Comparison of ENCODE assay signal across 18 mouse cellular contexts in the genomic region with DNA sequence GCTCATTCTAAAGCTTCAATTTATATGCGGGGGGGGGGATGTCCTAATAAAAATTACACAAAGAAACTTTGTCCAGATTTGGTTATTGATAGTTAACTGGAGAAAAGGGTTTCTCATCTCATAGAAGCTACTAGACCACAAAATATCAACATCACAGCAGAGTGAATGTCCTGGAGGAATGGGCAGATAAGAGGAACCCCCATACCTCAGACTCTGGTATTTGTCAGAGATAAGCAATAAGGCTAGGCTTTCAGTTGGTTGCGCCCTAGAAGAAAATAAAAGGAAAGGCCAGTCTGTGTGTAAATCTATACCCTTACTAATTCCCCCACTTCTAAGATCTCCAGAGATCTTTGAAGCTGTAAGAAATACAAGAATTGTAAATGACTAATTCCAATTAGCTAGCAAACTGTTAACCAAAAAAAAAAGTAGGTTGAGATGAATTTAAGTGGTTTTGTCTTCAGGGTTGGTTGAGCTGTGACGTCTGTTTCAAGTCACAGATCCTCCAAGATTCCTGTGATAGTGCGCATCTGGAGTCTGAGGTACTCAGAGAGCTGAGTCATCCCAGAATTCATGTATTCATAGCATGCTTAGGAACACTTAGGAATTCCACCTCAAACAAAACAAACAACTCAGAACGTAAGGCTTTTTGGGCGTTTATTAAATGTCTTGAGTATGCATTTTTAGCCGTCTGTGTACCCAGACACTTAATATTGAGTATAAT.
A peak's percentile ranks its signal among the peaks of the same experiment; 100 is the strongest.
DNase-seq lines count a peak whose midpoint lies in the region; ATAC-seq lines count a peak whose summit lies in the region.
"Had no signal": no experiment of that assay in that cellular context is flagged by ENCODE, and none has a peak within 500 bp of the region (broad histone marks: within the 10 kb centered on the region; RNA-seq: fewer than 3 reads in every experiment).

No protein-coding gene starts in this region.

- H3K36me3 ChIP-seq in heart, embryonic 12.5 days = no peaks in the 10 kb centered on the region
- no peaks in the 10 kb centered on the region for H3K36me3 ChIP-seq in forebrain, embryonic 16.5 days (ENCODE audit: control insufficient read depth, insufficient read depth)
- H3K36me3 ChIP-seq: embryonic facial prominence, embryonic 13.5 days; hindbrain, embryonic 12.5 days; limb, embryonic 13.5 days; neural tube, embryonic 12.5 days had no signal

- H3K27ac ChIP-seq in heart, embryonic 12.5 days (ENCODE audit: poor library complexity, severe bottlenecking) = no peak overlapping the region
- no peak overlapping the region for H3K27ac ChIP-seq in forebrain, embryonic 16.5 days (ENCODE audit: low read length)
- H3K27ac ChIP-seq: embryonic facial prominence, embryonic 13.5 days; limb, embryonic 13.5 days had no signal

- H3K9me3 ChIP-seq in heart, embryonic 12.5 days (replicated peaks) = no peaks in the 10 kb centered on the region
- H3K9me3 ChIP-seq in forebrain, embryonic 16.5 days (ENCODE audit: control insufficient read depth, low read length) = no peaks in the 10 kb centered on the region
- H3K9me3 ChIP-seq: embryonic facial prominence, embryonic 13.5 days; hindbrain, embryonic 12.5 days; limb, embryonic 13.5 days; neural tube, embryonic 12.5 days had no signal

- no peak overlapping the region for H3K9ac ChIP-seq in heart, embryonic 12.5 days
- no peak overlapping the region for H3K9ac ChIP-seq in forebrain, embryonic 16.5 days (replicated peaks; ENCODE audit: low read depth, low read length)
- H3K9ac ChIP-seq: embryonic facial prominence, embryonic 13.5 days; hindbrain, embryonic 12.5 days; limb, embryonic 13.5 days; neural tube, embryonic 12.5 days had no signal

- H3K4me1 ChIP-seq in heart, embryonic 12.5 days (replicated peaks) = peaks cover 57% of the 10 kb centered on the region
- peaks cover 2% of the 10 kb centered on the region; the same call in 1 of the 2 replicates for H3K4me1 ChIP-seq in forebrain, embryonic 16.5 days (replicated peaks; ENCODE audit: control insufficient read depth, insufficient read depth, low read length)

- no peak for DNase-seq in heart, adult 18-20 months
- DNase-seq in brain, adult 2 months (ENCODE audit: low read depth, low spot score) = peak; percentile 85
- peak; percentile 46 for DNase-seq in liver
- no peak for DNase-seq in right cerebral cortex, postnatal 10 days (ENCODE audit: low spot score in 2 of 2)
- no peak for DNase-seq in spleen, postnatal 4 days (ENCODE audit: low spot score in 2 of 2)
- DNase-seq: B cell, adult 2 months; kidney, adult 11 months; kidney, postnatal 36 days; lung, postnatal 36 days had no signal

- 0 out of 2 replicates have a peak, but pooled peaks have one; percentile 31 for ATAC-seq in heart, embryonic 12.5 days (ENCODE audit: insufficient number of reproducible peaks, low FRiP score)
- peak; percentile 61 for ATAC-seq in megakaryocyte-erythroid progenitor cell, adult 5-6 weeks (replicated peaks; ENCODE audit: low FRiP score, low TSS enrichment, poor library complexity, severe bottlenecking)
- ATAC-seq in forebrain, embryonic 16.5 days = no peak
- ATAC-seq: forebrain, embryonic 14.5 days; midbrain, embryonic 16.5 days had no signal

- H3K4me3 ChIP-seq in heart, embryonic 12.5 days = no peak overlapping the region
- H3K4me3 ChIP-seq in forebrain, embryonic 16.5 days (replicated peaks; ENCODE audit: low read length) = no peak overlapping the region
- H3K4me3 ChIP-seq: embryonic facial prominence, embryonic 13.5 days; hindbrain, embryonic 12.5 days; limb, embryonic 13.5 days; neural tube, embryonic 12.5 days had no signal

- H3K27me3 ChIP-seq in heart, embryonic 12.5 days (replicated peaks) = no peaks in the 10 kb centered on the region
- H3K27me3 ChIP-seq in forebrain, embryonic 16.5 days (replicated peaks; ENCODE audit: control insufficient read depth, insufficient read depth, low read length) = no peaks in the 10 kb centered on the region
- H3K27me3 ChIP-seq: hindbrain, embryonic 12.5 days; limb, embryonic 13.5 days; neural tube, embryonic 12.5 days had no signal

- WGBS in heart, embryonic 12.5 days = 50% methylated on average over 7 of the region's 7 CpGs
- WGBS in forebrain, embryonic 16.5 days = 74% methylated on average over 7 of the region's 7 CpGs

- no peak overlapping the region for H3K4me2 ChIP-seq in heart, embryonic 12.5 days
- H3K4me2 ChIP-seq in forebrain, embryonic 16.5 days (ENCODE audit: low read length) = no peak overlapping the region
- H3K4me2 ChIP-seq: embryonic facial prominence, embryonic 13.5 days; hindbrain, embryonic 12.5 days; limb, embryonic 13.5 days; neural tube, embryonic 12.5 days had no signal

Comparison
In these comparisons a context has a peak if more than half of its experiments do, and no peak if none do; other contexts are left out.
1. DNase-seq: peak in brain, adult 2 months (single experiment) and liver (single experiment); none in heart, adult 18-20 months (0 of 2), right cerebral cortex, postnatal 10 days (0 of 2) and spleen, postnatal 4 days (0 of 2).